8 mouse cellular contexts compared by ENCODE assay signal in the genomic region with DNA sequence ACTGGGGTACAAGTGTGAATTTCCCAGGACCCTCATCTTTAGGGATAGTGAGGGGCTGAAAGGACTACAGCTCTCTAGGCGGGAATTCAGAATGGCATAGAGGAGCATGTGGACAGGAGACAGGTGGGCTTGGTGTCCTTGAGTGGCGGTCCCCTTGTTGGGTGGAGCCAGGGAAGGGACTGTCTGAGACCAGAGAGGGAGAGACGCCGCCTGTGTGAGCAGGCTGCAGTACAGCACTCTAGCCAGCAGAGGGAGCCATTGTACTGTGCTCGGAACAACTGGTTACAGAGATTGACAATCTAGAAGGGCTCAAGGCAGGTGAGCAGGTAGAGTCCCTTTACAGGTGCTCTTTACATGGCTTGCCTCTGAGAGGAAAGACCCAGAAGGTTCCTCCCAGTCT. TPM values are rescaled to one million over a fixed set of nuclear protein-coding genes. Genes with fewer than 3 reads are reported as not detected.
DNase-seq lines count a peak whose midpoint lies in the region; ATAC-seq and TF ChIP-seq lines count a peak whose summit lies in the region.
"Had no signal": no experiment of that assay in that cellular context is flagged by ENCODE, and none has a peak within 500 bp of the region (broad histone marks: within the 10 kb centered on the region; RNA-seq: fewer than 3 reads in every experiment).

No protein-coding gene starts in this region.

- no peak overlapping the region for H3K4me3 ChIP-seq in forebrain, postnatal 0 days (ENCODE audit: low read depth, low read length)
- no peak overlapping the region for H3K4me3 ChIP-seq in midbrain, embryonic 13.5 days (replicated peaks)
- H3K4me3 ChIP-seq: liver, embryonic 15.5 days had no signal

- no peak overlapping the region for H3K4me2 ChIP-seq in forebrain, postnatal 0 days (ENCODE audit: low read depth)
- no peak overlapping the region for H3K4me2 ChIP-seq in midbrain, embryonic 13.5 days (replicated peaks)
- H3K4me2 ChIP-seq: liver, embryonic 15.5 days had no signal

- no peaks in the 10 kb centered on the region for H3K36me3 ChIP-seq in forebrain, postnatal 0 days (ENCODE audit: insufficient read depth)
- H3K36me3 ChIP-seq in midbrain, embryonic 13.5 days, result no peaks in the 10 kb centered on the region
- H3K36me3 ChIP-seq: liver, embryonic 15.5 days had no signal

- intact Hi-C loops in left cerebral cortex, postnatal 25 days (cut with DNase I), result loop anchor here (2.0 kb wide), 2 partner anchors 61 to 349 kb away; a partner anchor contains a TSS

- DNase-seq in R1 (ENCODE audit: low read depth, low spot score), result peak; percentile 65
- DNase-seq in cerebellum, adult 18-20 months, result peak; percentile 54 to 73
- DNase-seq in forebrain, postnatal 0 days, result peak; percentile 84
- peak; percentile 22 for DNase-seq in hindlimb bud, embryonic 11.5 days (ENCODE audit: extremely low spot score, low read depth, low spot score)
- peak; percentile 57 to 70 for DNase-seq in left cerebral cortex, postnatal 25 days (ENCODE audit: low spot score in 2 of 2)
- DNase-seq in spleen, adult 18-20 months, result peak; percentile 41 to 71

- 3% methylated on average over 5 of the region's 5 CpGs for WGBS in forebrain, postnatal 0 days
- 4% methylated on average over 5 of the region's 5 CpGs for WGBS in midbrain, embryonic 13.5 days

- no peaks in the 10 kb centered on the region for H3K4me1 ChIP-seq in forebrain, postnatal 0 days (ENCODE audit: insufficient read depth)
- 0 out of 2 replicates have a peak, but pooled peaks cover 8% of the 10 kb centered on the region for H3K4me1 ChIP-seq in midbrain, embryonic 13.5 days (replicated peaks)
- H3K4me1 ChIP-seq: liver, embryonic 15.5 days had no signal

- no peaks in the 10 kb centered on the region for H3K9me3 ChIP-seq in forebrain, postnatal 0 days (ENCODE audit: low read length)
- no peaks in the 10 kb centered on the region for H3K9me3 ChIP-seq in midbrain, embryonic 13.5 days
- H3K9me3 ChIP-seq: liver, embryonic 15.5 days had no signal

- no peak overlapping the region for H3K27ac ChIP-seq in forebrain, postnatal 0 days (ENCODE audit: low read depth, low read length)
- H3K27ac ChIP-seq in midbrain, embryonic 13.5 days, result no peak overlapping the region
- H3K27ac ChIP-seq: liver, embryonic 15.5 days had no signal

- H3K9ac ChIP-seq in forebrain, postnatal 0 days, result no peak overlapping the region
- H3K9ac ChIP-seq in midbrain, embryonic 13.5 days (replicated peaks), result no peak overlapping the region
- H3K9ac ChIP-seq: liver, embryonic 15.5 days had no signal

- peak; percentile 34; the same call in 1 of the 2 replicates for ATAC-seq in forebrain, postnatal 0 days
- peak; percentile 70; the same call in 1 of the 2 replicates for ATAC-seq in midbrain, embryonic 13.5 days

- peak; percentile 99 for TF ChIP-seq CTCF in forebrain, postnatal 0 days (IDR thresholded peaks at IDR 0.05; ENCODE audit: low read depth)

- H3K27me3 ChIP-seq in forebrain, postnatal 0 days (ENCODE audit: insufficient read depth, low read length), result no peaks in the 10 kb centered on the region
- peaks cover 15% of the 10 kb centered on the region for H3K27me3 ChIP-seq in midbrain, embryonic 13.5 days

RNA-seq across cellular contexts. Expression of a gene that starts 8.3 kb away (rescaled TPM):
- total RNA-seq in forebrain, postnatal 0 days (2014; rRNA removed), result 4.7 and 5.4 TPM in 2 replicates
- polyA plus RNA-seq in forebrain, postnatal 0 days (2015; fragmentation: Nextera tagmentation; extraction: Ambion mirVana), result 9.4 and 10.6 TPM in 2 replicates
- 1 to 10 TPM in 1 of 2 experiments, under 1 TPM in 1; 0.44 to 1.3 TPM for total RNA-seq in left cerebral cortex, postnatal 25 days (2021)
- 4.9 and 7.9 TPM in 2 replicates for polyA plus RNA-seq in midbrain, embryonic 13.5 days (2015; fragmentation: Nextera tagmentation; extraction: Ambion mirVana)

Comparison
In these comparisons a context has a peak if more than half of its experiments do, and no peak if none do; other contexts are left out.
1. DNase-seq: peak in every context shown above with its lines; median percentile 84 in forebrain, postnatal 0 days; 65 in R1; 64 in cerebellum, adult 18-20 months; 64 in left cerebral cortex, postnatal 25 days; 56 in spleen, adult 18-20 months; 22 in hindlimb bud, embryonic 11.5 days.